Mouse (Mus musculus) midbrain, embryonic 13.5 days (tissue): Measurements from ENCODE around the gene Gmeb1. TPM values are rescaled to one million over a fixed set of nuclear protein-coding genes. Genes with fewer than 3 reads are reported as not detected.

Experiments
- ATAC-seq: fragments of 200-750 bp; cut with Nextera tagmentation; 2 replicates; pipeline ENCODE4 v1.8.0; 2017; ENCODE audit warnings: mild to moderate bottlenecking, moderate TSS enrichment, moderate library complexity
- H3K27ac ChIP-seq: fragments of 300-500 bp; sonication (generic); 2 replicates; pipeline ENCODE4 v1.5.1; 2015; ENCODE audit warnings: inconsistent platforms, mild to moderate bottlenecking, moderate library complexity
- H3K27me3 ChIP-seq: fragments of 300-500 bp; sonication (generic); 2 replicates; pipeline ENCODE4 v1.6.1; 2015; ENCODE audit warnings: mild to moderate bottlenecking, inconsistent platforms
- H3K36me3 ChIP-seq: fragments of 300-500 bp; sonication (generic); 2 replicates; pipeline ENCODE4 v1.6.1; 2015; ENCODE audit warnings: mild to moderate bottlenecking, inconsistent platforms
- H3K4me1 ChIP-seq: fragments of 300-500 bp; sonication (generic); replicated peaks from 2 replicates; pipeline ENCODE4 v1.6.1; 2015; ENCODE audit warnings: inconsistent platforms
- H3K4me2 ChIP-seq: fragments of 300-500 bp; sonication (generic); replicated peaks from 2 replicates; pipeline ENCODE4 v1.6.1; 2015; ENCODE audit warnings: moderate library complexity, mild to moderate bottlenecking, inconsistent platforms
- H3K4me3 ChIP-seq: fragments of 300-500 bp; sonication (generic); replicated peaks from 2 replicates; pipeline ENCODE4 v1.5.1; 2015; ENCODE audit warnings: mild to moderate bottlenecking, inconsistent platforms
- H3K9ac ChIP-seq: fragments of 300-500 bp; sonication (generic); replicated peaks from 2 replicates; pipeline ENCODE4 v1.6.1; 2015; ENCODE audit warnings: mild to moderate bottlenecking, inconsistent platforms
- H3K9me3 ChIP-seq: fragments of 300-500 bp; sonication (generic); 2 replicates; pipeline ENCODE4 v1.6.1; 2016; ENCODE audit warnings: mild to moderate bottlenecking, inconsistent platforms
- WGBS: fragments of 180-500 bp; shearing (Covaris S2); methylation state at CpG from one replicate; pipeline ENCODE4 v1.1.7; 2015; 5-methylcytosine and 5-hydroxymethylcytosine counted together
- microRNA-seq: library from miRNA; unstranded; fragments of <30 nt; microRNA quantifications from one replicate; pipeline ENCODE4, GENCODE M21; 2016
- polyA plus RNA-seq: library from polyadenylated mRNA; unstranded; fragments of >200 nt; fragmentation: Nextera tagmentation; extraction: Ambion mirVana; gene quantifications from 2 replicates; pipeline ENCODE4 v1.2.1, GENCODE M21; 2015

The Gmeb1 gene
- polyA plus RNA-seq, 1 experiment from 2014 or later = 49.4 TPM

- Histone ChIP-seq H3K4me3 (no peak overlapping the region), H3K4me2 (no peak overlapping the region), H3K36me3 (peaks cover 53% of the 10 kb centered on the region), H3K9ac (no peak overlapping the region), H3K27ac (no peak overlapping the region), H3K9me3 (no peaks in the 10 kb centered on the region), H3K4me1 (no peaks in the 10 kb centered on the region), H3K27me3 (no peaks in the 10 kb centered on the region)
- no peak for ATAC-seq
- WGBS = 69% methylated on average over 22 of the region's 22 CpGs
These were observed 79.4 kb downstream of the Gmeb1 start for GRCm38 (mm10) chr4:132181721-132182658.

- no peak for ATAC-seq
- Histone ChIP-seq H3K36me3 (peaks cover 50% of the 10 kb centered on the region), H3K9me3 (no peaks in the 10 kb centered on the region), H3K27ac (no peak overlapping the region), H3K4me3 (no peak overlapping the region), H3K9ac (no peak overlapping the region), H3K4me1 (no peaks in the 10 kb centered on the region), H3K27me3 (no peaks in the 10 kb centered on the region), H3K4me2 (no peak overlapping the region)
- 73% methylated on average over 9 of the region's 9 CpGs for WGBS
These were observed 80.7 kb downstream of the Gmeb1 start for GRCm38 (mm10) chr4:132180710-132181109.

GRCm38 (mm10) chr4:132178630-132179059 lies 82.8 kb downstream of the Gmeb1 start:
- peak; percentile 90 for ATAC-seq
- H3K4me1 ChIP-seq = no peaks in the 10 kb centered on the region
- H3K27me3 ChIP-seq = no peaks in the 10 kb centered on the region
- H3K4me3 ChIP-seq = no peak overlapping the region
- H3K9ac ChIP-seq = no peak overlapping the region
- no peaks in the 10 kb centered on the region for H3K9me3 ChIP-seq
- no peak overlapping the region for H3K27ac ChIP-seq
- H3K4me2 ChIP-seq = no peak overlapping the region
- peaks cover 32% of the 10 kb centered on the region for H3K36me3 ChIP-seq
- 7% methylated on average over 10 of the region's 10 CpGs for WGBS

GRCm38 (mm10) chr4:132176474-132176873 lies 84.9 kb downstream of the Gmeb1 start:
- H3K4me2 ChIP-seq = no peak overlapping the region
- no peaks in the 10 kb centered on the region for H3K27me3 ChIP-seq
- H3K36me3 ChIP-seq = peaks cover 13% of the 10 kb centered on the region; the same call in 1 of the 2 replicates
- H3K4me1 ChIP-seq = 0 out of 2 replicates have a peak, but pooled peaks cover 6% of the 10 kb centered on the region
- H3K9me3 ChIP-seq = no peaks in the 10 kb centered on the region
- no peak overlapping the region for H3K9ac ChIP-seq
- no peak for ATAC-seq
- H3K27ac ChIP-seq = no peak overlapping the region
- H3K4me3 ChIP-seq = no peak overlapping the region
- WGBS = 56% methylated on average over 10 of the region's 10 CpGs

Small RNA genes within 50 kb of the gene (microRNA-seq; reads per million reads assigned to microRNA genes)
- gene Gm22033 = not detected

Other genes with a start within 250 kb of the Gmeb1 start
- gene Gm10300, start 186.9 kb downstream of the Gmeb1 start, polyA plus RNA-seq = not detected in 2 replicates
- gene Epb41, start 186.3 kb downstream of the Gmeb1 start, polyA plus RNA-seq = 120 and 122 TPM in 2 replicates
- gene Oprd1, start 117.1 kb downstream of the Gmeb1 start, polyA plus RNA-seq = 0.09 and 0.24 TPM in 2 replicates
- gene Ythdf2, start 49.3 kb downstream of the Gmeb1 start, polyA plus RNA-seq = 146 and 149 TPM in 2 replicates
- 53.6 and 54.1 TPM in 2 replicates for gene Taf12, start 12.8 kb upstream of the Gmeb1 start, polyA plus RNA-seq
- 0.58 and 0.92 TPM in 2 replicates for gene Rab42, start 41.8 kb upstream of the Gmeb1 start, polyA plus RNA-seq
- gene Trnau1ap, start 67.9 kb upstream of the Gmeb1 start, polyA plus RNA-seq = 78.6 and 83.6 TPM in 2 replicates
- gene Rcc1, start 92.0 kb upstream of the Gmeb1 start, polyA plus RNA-seq = 54.1 and 54.6 TPM in 2 replicates
- 13.0 and 14.3 TPM in 2 replicates for gene Phactr4, start 160.9 kb upstream of the Gmeb1 start, polyA plus RNA-seq
- 17.8 and 20.9 TPM in 2 replicates for gene Med18, start 202.3 kb upstream of the Gmeb1 start, polyA plus RNA-seq
- gene Sesn2, start 248.9 kb upstream of the Gmeb1 start, polyA plus RNA-seq = 7.6 and 9.2 TPM in 2 replicates